Mouse (Mus musculus) neural tube, embryonic 12.5 days (tissue): ENCODE results near the gene Gm13762. TPM values are rescaled to one million over a fixed set of nuclear protein-coding genes. Genes with fewer than 3 reads are reported as not detected.
"Not testable (repeated sequence)": the region's sequence is repeated elsewhere in the genome, so short reads cannot be mapped to it uniquely, and the experiment has no call there.

Experiments used
- ATAC-seq: fragments of 200-750 bp; cut with Nextera tagmentation; 2 replicates; pipeline ENCODE4 v1.8.0; 2017; ENCODE audit warnings: low read depth, mild to moderate bottlenecking, moderate TSS enrichment, moderate library complexity; ENCODE audit not compliant: low FRiP score
- H3K27ac ChIP-seq: fragments of 300-500 bp; sonication (generic); 2 replicates; pipeline ENCODE4 v1.5.1; 2016
- H3K27me3 ChIP-seq: fragments of 300-500 bp; sonication (generic); replicated peaks from 2 replicates; pipeline ENCODE4 v1.6.1; 2016; ENCODE audit warnings: mild to moderate bottlenecking
- H3K36me3 ChIP-seq: fragments of 300-500 bp; sonication (generic); 2 replicates; pipeline ENCODE4 v1.6.1; 2016; ENCODE audit warnings: mild to moderate bottlenecking
- H3K4me1 ChIP-seq: fragments of 300-500 bp; sonication (generic); 2 replicates; pipeline ENCODE4 v1.6.1; 2016
- H3K4me2 ChIP-seq: fragments of 300-500 bp; sonication (generic); replicated peaks from 2 replicates; pipeline ENCODE4 v1.6.1; 2016; ENCODE audit warnings: mild to moderate bottlenecking
- H3K4me3 ChIP-seq: fragments of 300-500 bp; sonication (generic); 2 replicates; pipeline ENCODE4 v1.5.1; 2016
- H3K9ac ChIP-seq: fragments of 300-500 bp; sonication (generic); 2 replicates; pipeline ENCODE4 v1.6.1; 2016; ENCODE audit warnings: mild to moderate bottlenecking
- H3K9me3 ChIP-seq: fragments of 300-500 bp; sonication (generic); 2 replicates; pipeline ENCODE4 v1.6.1; 2016; ENCODE audit warnings: mild to moderate bottlenecking
- WGBS: fragments of 180-500 bp; shearing (Covaris S2); methylation state at CpG from one replicate; pipeline ENCODE4 v1.1.7; 2016; 5-methylcytosine and 5-hydroxymethylcytosine counted together
- polyA plus RNA-seq: library from polyadenylated mRNA; unstranded; fragments of >200 nt; fragmentation: Nextera tagmentation; extraction: Ambion mirVana; gene quantifications from 2 replicates; pipeline ENCODE4 v1.2.1, GENCODE M21; 2016

Gm13762 gene
- polyA plus RNA-seq = not detected in 2 replicates

DNA sequence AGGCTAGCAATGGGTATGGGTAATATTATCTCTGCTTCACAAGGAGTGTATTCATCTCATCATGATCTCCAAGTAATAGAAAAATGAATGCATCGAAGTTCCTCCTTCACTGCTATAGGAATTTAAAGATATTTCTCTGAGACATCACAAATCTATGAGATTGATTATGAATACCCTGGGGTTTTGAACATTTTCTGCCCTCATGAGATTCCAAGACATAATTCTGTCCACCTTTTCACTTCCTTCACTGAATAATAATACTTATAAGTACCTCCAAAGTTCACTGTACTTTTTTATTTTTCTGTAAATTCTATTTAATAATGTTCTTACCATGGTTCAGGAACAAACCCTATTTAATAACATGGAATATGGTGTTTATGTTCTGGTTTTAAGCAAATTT is at the start of gene Gm13762:
Gene Gm13762, minus strand, starts transcription at position 101 of the 400 bp plus-strand sequence.
- Histone ChIP-seq H3K27me3 (no peaks in the 10 kb centered on the region), H3K4me3 (no peak within 1 kb of the TSS), H3K4me1 (no peaks in the 10 kb centered on the region), H3K27ac (no peak within 1 kb of the TSS), H3K9me3 (no peaks in the 10 kb centered on the region), H3K36me3 (no peaks in the 10 kb centered on the region), H3K4me2 (no peak within 1 kb of the TSS), H3K9ac (no peak within 1 kb of the TSS)
- no peak for ATAC-seq
- 90% methylated on average over 1 of the region's 1 CpGs for WGBS

DNA sequence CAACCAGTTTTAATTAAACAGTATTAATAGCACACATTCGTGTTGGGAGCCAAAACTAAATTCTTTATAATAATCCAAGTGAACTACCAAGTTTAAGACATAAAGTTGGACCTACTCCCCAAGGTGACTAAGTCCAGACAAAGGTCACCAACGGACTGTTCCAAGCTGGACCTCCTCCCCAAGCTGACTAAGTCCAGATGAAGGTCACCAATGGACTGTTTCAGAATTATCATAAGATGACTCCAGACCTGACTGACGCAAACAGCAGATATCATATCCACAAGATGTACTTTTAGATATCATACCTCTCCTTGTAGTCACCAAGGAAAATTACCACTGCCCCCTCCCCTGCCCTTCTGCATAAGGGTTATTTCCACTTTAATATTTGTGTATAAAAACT is 41.4 kb upstream of the Gm13762 start:
- H3K27ac ChIP-seq, H3K4me2 ChIP-seq, ATAC-seq: not testable (repeated sequence)

DNA sequence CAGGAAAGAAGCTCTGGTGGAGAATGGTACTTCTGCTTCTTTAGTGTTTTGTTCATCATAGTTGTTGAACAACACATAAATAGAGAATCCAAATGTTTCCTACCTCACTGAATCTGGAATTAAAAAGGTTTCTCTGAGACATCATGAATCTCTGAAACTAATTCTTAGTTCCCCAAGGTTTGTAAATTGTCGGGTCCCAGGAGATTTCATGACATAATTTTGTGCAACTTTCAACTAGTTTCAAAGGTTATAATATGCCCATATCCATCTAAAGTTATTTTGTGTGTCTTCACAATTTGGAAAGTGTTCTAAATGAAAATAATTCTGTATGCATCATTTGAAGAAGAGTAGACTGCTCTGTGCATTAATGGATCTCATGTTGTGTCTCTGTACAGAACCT is 38.2 kb upstream of the Gm13762 start, which contains the start of gene Olfr1216:
Gene Olfr1216, minus strand, starts transcription at position 101 of the 400 bp plus-strand sequence.
- no peak within 1 kb of the TSS for H3K9ac ChIP-seq
- no peak within 1 kb of the TSS for H3K4me2 ChIP-seq
- WGBS = 84% methylated on average over 1 of the region's 1 CpGs
- no peaks in the 10 kb centered on the region for H3K36me3 ChIP-seq
- no peak within 1 kb of the TSS for H3K27ac ChIP-seq
- H3K9me3 ChIP-seq = no peaks in the 10 kb centered on the region
- no peak for ATAC-seq
- no peaks in the 10 kb centered on the region for H3K4me1 ChIP-seq
- no peak within 1 kb of the TSS for H3K4me3 ChIP-seq
- no peaks in the 10 kb centered on the region for H3K27me3 ChIP-seq

More for the DNA sequence above, 41.4 kb upstream of the Gm13762 start:
- H3K27me3 ChIP-seq, H3K36me3 ChIP-seq, H3K9me3 ChIP-seq, H3K4me1 ChIP-seq, H3K9ac ChIP-seq, H3K4me3 ChIP-seq: not testable (repeated sequence)
- 80% methylated on average over 3 of the region's 3 CpGs for WGBS

DNA sequence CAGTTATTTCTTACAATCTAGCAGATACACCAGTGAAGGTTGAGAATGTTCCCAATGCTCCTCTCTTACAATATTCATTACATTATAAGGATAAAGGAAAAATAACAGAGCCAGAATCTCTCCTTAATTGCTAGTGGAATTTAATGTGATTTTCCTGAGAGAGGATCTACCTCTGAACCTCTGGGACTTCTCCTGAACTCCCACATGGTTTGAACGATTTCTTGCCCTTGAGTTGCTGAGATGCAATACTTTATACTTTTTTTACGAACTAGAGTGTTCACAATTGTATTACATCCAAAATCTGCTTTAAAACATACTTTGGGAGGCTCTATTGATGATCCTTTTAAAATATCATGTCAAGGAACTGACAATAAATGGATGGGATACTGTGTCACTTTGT is 26.8 kb upstream of the Gm13762 start, which contains the start of gene Olfr1215:
Gene Olfr1215, minus strand, starts transcription at position 101 of the 400 bp plus-strand sequence.
- H3K4me1 ChIP-seq = no peaks in the 10 kb centered on the region
- no peak within 1 kb of the TSS for H3K27ac ChIP-seq
- H3K27me3 ChIP-seq = no peaks in the 10 kb centered on the region
- H3K9ac ChIP-seq = no peak within 1 kb of the TSS
- no peak within 1 kb of the TSS for H3K4me2 ChIP-seq
- no peaks in the 10 kb centered on the region for H3K9me3 ChIP-seq
- ATAC-seq = no peak
- no peaks in the 10 kb centered on the region for H3K36me3 ChIP-seq
- 74% methylated on average over 2 of the region's 2 CpGs for WGBS
- H3K4me3 ChIP-seq = no peak within 1 kb of the TSS

DNA sequence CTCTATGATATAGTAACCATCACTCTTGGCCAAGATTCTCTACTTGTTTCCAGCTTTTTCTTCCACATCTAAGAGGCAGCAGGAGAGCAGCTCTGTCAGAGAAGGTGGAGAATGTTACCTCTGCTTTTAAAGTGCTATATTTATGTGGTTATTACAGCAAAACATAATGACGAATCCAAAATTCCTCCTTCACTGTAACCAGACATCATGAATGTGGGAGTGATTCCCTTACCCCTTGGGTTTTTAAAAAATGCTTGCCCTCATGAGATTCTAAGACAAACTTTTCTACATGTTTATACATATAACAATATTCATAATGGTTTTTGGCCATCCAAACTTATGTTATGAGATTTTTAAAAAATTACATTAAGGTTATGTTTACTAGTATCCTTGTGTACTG is 12.5 kb upstream of the Gm13762 start, which contains the start of gene Olfr1214:
Gene Olfr1214, minus strand, starts transcription at position 101 of the 400 bp plus-strand sequence.
- Histone ChIP-seq H3K4me3 (no peak within 1 kb of the TSS), H3K9ac (no peak within 1 kb of the TSS), H3K4me1 (no peaks in the 10 kb centered on the region), H3K27ac (no peak within 1 kb of the TSS), H3K27me3 (no peaks in the 10 kb centered on the region), H3K9me3 (no peaks in the 10 kb centered on the region), H3K4me2 (no peak within 1 kb of the TSS), H3K36me3 (no peaks in the 10 kb centered on the region)
- no peak for ATAC-seq
- 94% methylated on average over 1 of the region's 1 CpGs for WGBS

DNA sequence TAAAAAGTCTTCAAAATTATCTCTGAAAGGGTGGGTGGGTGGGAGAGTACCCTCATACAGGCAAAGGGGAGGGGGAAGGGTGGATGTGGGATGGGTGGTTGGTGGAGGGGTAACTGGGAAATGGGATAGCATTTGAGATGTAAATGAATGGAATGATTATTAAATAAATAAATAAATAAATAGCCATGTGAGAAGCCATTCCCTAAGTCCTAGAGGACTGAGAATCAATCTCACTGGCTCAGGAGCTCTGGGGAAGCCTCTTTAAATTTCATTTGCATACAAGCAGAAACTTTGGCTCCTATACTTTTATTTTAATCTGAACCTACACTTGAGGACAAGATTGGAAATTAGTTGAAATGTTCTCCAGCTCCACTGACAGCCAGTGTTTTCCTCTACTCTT is 26.4 kb downstream of the Gm13762 start, which contains the start of gene Olfr1212:
Gene Olfr1212, plus strand, starts transcription at position 301 of the 400 bp plus-strand sequence.
- no peak for ATAC-seq
- H3K9ac ChIP-seq = no peak within 1 kb of the TSS

DNA sequence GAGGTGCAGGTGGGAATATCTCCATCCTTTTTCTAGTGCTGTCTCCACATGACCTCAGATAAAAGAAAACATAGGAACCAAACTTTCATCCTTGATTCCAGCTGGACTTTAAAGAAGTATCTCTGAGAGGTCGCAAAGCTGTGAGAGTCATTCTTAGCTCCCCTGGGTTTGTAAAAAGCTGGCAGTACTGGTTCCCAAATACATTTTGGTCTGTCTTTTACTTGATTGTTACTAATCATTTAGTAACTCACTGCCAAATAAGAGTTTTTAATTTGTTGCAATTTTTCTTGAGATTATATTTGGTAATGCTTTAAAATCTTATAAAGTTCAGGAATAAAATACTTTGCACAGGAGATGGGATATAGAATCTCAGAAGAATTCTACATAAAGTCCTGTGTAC is 42.1 kb downstream of the Gm13762 start, which contains the start of gene Olfr1211:
Gene Olfr1211, minus strand, starts transcription at position 101 of the 400 bp plus-strand sequence.
- no peak within 1 kb of the TSS for H3K4me3 ChIP-seq
- H3K27ac ChIP-seq = no peak within 1 kb of the TSS
- WGBS = 85% methylated on average over 1 of the region's 1 CpGs
- no peaks in the 10 kb centered on the region for H3K36me3 ChIP-seq
- H3K4me2 ChIP-seq = no peak within 1 kb of the TSS
- H3K27me3 ChIP-seq = no peaks in the 10 kb centered on the region
- no peaks in the 10 kb centered on the region for H3K9me3 ChIP-seq
- no peaks in the 10 kb centered on the region for H3K4me1 ChIP-seq
- H3K9ac ChIP-seq = no peak within 1 kb of the TSS
- ATAC-seq = no peak

More for the DNA sequence above, 26.4 kb downstream of the Gm13762 start, which contains the start of gene Olfr1212:
- Histone ChIP-seq H3K27ac (no peak within 1 kb of the TSS), H3K4me1 (no peaks in the 10 kb centered on the region), H3K9me3 (no peaks in the 10 kb centered on the region), H3K36me3 (no peaks in the 10 kb centered on the region), H3K4me2 (no peak within 1 kb of the TSS), H3K27me3 (no peaks in the 10 kb centered on the region), H3K4me3 (no peak within 1 kb of the TSS)

Other genes starting within 250 kb of the Gm13762 start
- not detected in 2 replicates for gene Olfr1197, start 247.9 kb downstream of the Gm13762 start, polyA plus RNA-seq
- not detected in 2 replicates for gene Olfr1198, start 228.9 kb downstream of the Gm13762 start, polyA plus RNA-seq
- gene Olfr1199, start 219.8 kb downstream of the Gm13762 start, polyA plus RNA-seq = not detected in 2 replicates
- not detected in 2 replicates for gene Olfr1200, start 209.8 kb downstream of the Gm13762 start, polyA plus RNA-seq
- not detected in 2 replicates for gene Olfr1201, start 187.2 kb downstream of the Gm13762 start, polyA plus RNA-seq
- gene Olfr1202, start 165.8 kb downstream of the Gm13762 start, polyA plus RNA-seq = 0.05 TPM in 1 of 2 replicates, not detected in the other
- gene Olfr1205, start 150.5 kb downstream of the Gm13762 start, polyA plus RNA-seq = not detected in 2 replicates
- not detected in 2 replicates for gene Olfr1204, start 131.0 kb downstream of the Gm13762 start, polyA plus RNA-seq
- not detected in 2 replicates for gene Olfr1206, start 117.0 kb downstream of the Gm13762 start, polyA plus RNA-seq
- gene Olfr1208, start 78.0 kb downstream of the Gm13762 start, polyA plus RNA-seq = not detected in 2 replicates
- gene Olfr1209, start 65.1 kb downstream of the Gm13762 start, polyA plus RNA-seq = not detected in 2 replicates
- gene Olfr1211, start 42.2 kb downstream of the Gm13762 start, polyA plus RNA-seq = not detected in 2 replicates
- not detected in 2 replicates for gene Olfr1212, start 26.3 kb downstream of the Gm13762 start, polyA plus RNA-seq
- gene Olfr1214, start 12.4 kb upstream of the Gm13762 start, polyA plus RNA-seq = not detected in 2 replicates
- not detected in 2 replicates for gene Olfr1215, start 26.7 kb upstream of the Gm13762 start, polyA plus RNA-seq
- not detected in 2 replicates for gene Olfr1216, start 38.1 kb upstream of the Gm13762 start, polyA plus RNA-seq
- gene Olfr1217, start 51.8 kb upstream of the Gm13762 start, polyA plus RNA-seq = not detected in 2 replicates
- gene Olfr1218, start 80.9 kb upstream of the Gm13762 start, polyA plus RNA-seq = not detected in 2 replicates
- not detected in 2 replicates for gene Olfr1219, start 103.2 kb upstream of the Gm13762 start, polyA plus RNA-seq
- 0.04 TPM in 1 of 2 replicates, not detected in the other for gene Olfr1220, start 126.6 kb upstream of the Gm13762 start, polyA plus RNA-seq
- not detected in 2 replicates for gene Olfr1221, start 137.0 kb upstream of the Gm13762 start, polyA plus RNA-seq
- not detected in 2 replicates for gene Olfr1222, start 152.8 kb upstream of the Gm13762 start, polyA plus RNA-seq
- gene Olfr1223, start 171.3 kb upstream of the Gm13762 start, polyA plus RNA-seq = not detected in 2 replicates
- gene Olfr1224-ps1, start 183.8 kb upstream of the Gm13762 start, polyA plus RNA-seq = not detected in 2 replicates
- not detected in 2 replicates for gene Olfr1225, start 194.4 kb upstream of the Gm13762 start, polyA plus RNA-seq
- gene Olfr1226, start 219.8 kb upstream of the Gm13762 start, polyA plus RNA-seq = not detected in 2 replicates